Mouse (Mus musculus) midbrain, embryonic 15.5 days (tissue): ENCODE data around the gene Cd86. TPM values are rescaled to one million over a fixed set of nuclear protein-coding genes. Genes with fewer than 3 reads are reported as not detected.

Source experiments
- ATAC-seq: fragments of 200-750 bp; cut with Nextera tagmentation; replicated peaks from 2 replicates; pipeline ENCODE4 v1.8.0; 2017; ENCODE audit warnings: moderate TSS enrichment
- H3K27ac ChIP-seq: fragments of 300-500 bp; sonication (generic); 2 replicates; pipeline ENCODE4 v1.5.1; 2015; ENCODE audit warnings: mild to moderate bottlenecking, inconsistent platforms
- H3K27me3 ChIP-seq: fragments of 300-500 bp; sonication (generic); replicated peaks from 2 replicates; pipeline ENCODE4 v1.6.1; 2015; ENCODE audit warnings: inconsistent platforms
- H3K36me3 ChIP-seq: fragments of 300-500 bp; sonication (generic); replicated peaks from 2 replicates; pipeline ENCODE4 v1.6.1; 2015; ENCODE audit warnings: inconsistent platforms
- H3K4me1 ChIP-seq: fragments of 300-500 bp; sonication (generic); 2 replicates; pipeline ENCODE4 v1.6.1; 2015; ENCODE audit warnings: inconsistent platforms
- H3K4me2 ChIP-seq: fragments of 300-500 bp; sonication (generic); 2 replicates; pipeline ENCODE4 v1.6.1; 2015; ENCODE audit warnings: inconsistent platforms, mild to moderate bottlenecking, moderate library complexity
- H3K4me3 ChIP-seq: fragments of 300-500 bp; sonication (generic); 2 replicates; pipeline ENCODE4 v1.5.1; 2015; ENCODE audit warnings: mild to moderate bottlenecking, inconsistent platforms
- H3K9ac ChIP-seq: fragments of 300-500 bp; sonication (generic); 2 replicates; pipeline ENCODE4 v1.6.1; 2015; ENCODE audit warnings: mild to moderate bottlenecking, inconsistent platforms
- H3K9me3 ChIP-seq: fragments of 300-500 bp; sonication (generic); 2 replicates; pipeline ENCODE4 v1.6.1; 2016; ENCODE audit warnings: inconsistent platforms
- WGBS: fragments of 180-500 bp; shearing (Covaris S2); methylation state at CpG from one replicate; pipeline ENCODE4 v1.1.7; 2015; ENCODE audit warnings: mixed read lengths; 5-methylcytosine and 5-hydroxymethylcytosine counted together
- polyA plus RNA-seq: library from polyadenylated mRNA; unstranded; fragments of >200 nt; fragmentation: Nextera tagmentation; extraction: Ambion mirVana; gene quantifications from 2 replicates; pipeline ENCODE4 v1.2.1, GENCODE M21; 2015

The Cd86 gene
- polyA plus RNA-seq, 1 experiment from 2014 or later = 2.1 TPM

- no peaks in the 10 kb centered on the region for H3K4me1 ChIP-seq
- ATAC-seq = no peak
- no peak overlapping the region for H3K4me3 ChIP-seq
- H3K36me3 ChIP-seq = no peaks in the 10 kb centered on the region
- no peak overlapping the region for H3K9ac ChIP-seq
- 54% methylated on average over 6 of the region's 6 CpGs for WGBS
- H3K9me3 ChIP-seq = no peaks in the 10 kb centered on the region
- no peak overlapping the region for H3K27ac ChIP-seq
- H3K4me2 ChIP-seq = no peak overlapping the region
- H3K27me3 ChIP-seq = no peaks in the 10 kb centered on the region
Measured at GRCm38 (mm10) chr16:36651174-36651766, 14.6 kb downstream of the Cd86 start.

- H3K9me3 ChIP-seq = no peaks in the 10 kb centered on the region
- no peaks in the 10 kb centered on the region for H3K36me3 ChIP-seq
- no peaks in the 10 kb centered on the region for H3K27me3 ChIP-seq
- H3K4me3 ChIP-seq = no peak overlapping the region
- ATAC-seq = no peak
- H3K4me1 ChIP-seq = no peaks in the 10 kb centered on the region
- WGBS = 88% methylated on average over 4 of the region's 4 CpGs
- H3K4me2 ChIP-seq = no peak overlapping the region
- H3K27ac ChIP-seq = no peak overlapping the region
- no peak overlapping the region for H3K9ac ChIP-seq
Measured at GRCm38 (mm10) chr16:36650511-36650910, 15.4 kb downstream of the Cd86 start.

- H3K4me3 ChIP-seq = no peak overlapping the region
- H3K4me1 ChIP-seq = no peaks in the 10 kb centered on the region
- H3K9me3 ChIP-seq = no peaks in the 10 kb centered on the region
- no peaks in the 10 kb centered on the region for H3K36me3 ChIP-seq
- H3K4me2 ChIP-seq = no peak overlapping the region
- no peaks in the 10 kb centered on the region for H3K27me3 ChIP-seq
- WGBS = 27% methylated on average over 3 of the region's 3 CpGs
- H3K9ac ChIP-seq = no peak overlapping the region
- no peak overlapping the region for H3K27ac ChIP-seq
- ATAC-seq = no peak
Measured at GRCm38 (mm10) chr16:36649304-36649703, 16.6 kb downstream of the Cd86 start.

GRCm38 (mm10) chr16:36645124-36645523, 20.8 kb downstream of the Cd86 start:
- H3K36me3 ChIP-seq = no peaks in the 10 kb centered on the region
- no peaks in the 10 kb centered on the region for H3K27me3 ChIP-seq
- no peak overlapping the region for H3K9ac ChIP-seq
- no peak overlapping the region for H3K4me3 ChIP-seq
- H3K27ac ChIP-seq = no peak overlapping the region
- no peaks in the 10 kb centered on the region for H3K4me1 ChIP-seq
- H3K4me2 ChIP-seq = no peak overlapping the region
- ATAC-seq = no peak
- 93% methylated on average over 6 of the region's 6 CpGs for WGBS
- H3K9me3 ChIP-seq = no peaks in the 10 kb centered on the region

- no peaks in the 10 kb centered on the region for H3K36me3 ChIP-seq
- no peaks in the 10 kb centered on the region for H3K9me3 ChIP-seq
- H3K27me3 ChIP-seq = no peaks in the 10 kb centered on the region
- H3K9ac ChIP-seq = no peak overlapping the region
- no peak for ATAC-seq
- no peak overlapping the region for H3K27ac ChIP-seq
- H3K4me1 ChIP-seq = no peaks in the 10 kb centered on the region
- no peak overlapping the region for H3K4me3 ChIP-seq
- no peak overlapping the region for H3K4me2 ChIP-seq
- 86% methylated on average over 5 of the region's 5 CpGs for WGBS
Measured at GRCm38 (mm10) chr16:36642696-36643046, 23.2 kb downstream of the Cd86 start.

GRCm38 (mm10) chr16:36641830-36642695, 23.8 kb downstream of the Cd86 start:
- H3K9ac ChIP-seq = no peak overlapping the region
- H3K4me1 ChIP-seq = no peaks in the 10 kb centered on the region
- H3K27me3 ChIP-seq = no peaks in the 10 kb centered on the region
- 88% methylated on average over 14 of the region's 14 CpGs for WGBS
- no peak overlapping the region for H3K4me2 ChIP-seq
- ATAC-seq = no peak
- no peak overlapping the region for H3K27ac ChIP-seq
- no peak overlapping the region for H3K4me3 ChIP-seq
- no peaks in the 10 kb centered on the region for H3K9me3 ChIP-seq
- H3K36me3 ChIP-seq = no peaks in the 10 kb centered on the region

- WGBS = 67% methylated on average over 5 of the region's 5 CpGs
- Histone ChIP-seq H3K9ac (no peak overlapping the region), H3K4me2 (no peak overlapping the region), H3K36me3 (no peaks in the 10 kb centered on the region), H3K4me1 (no peaks in the 10 kb centered on the region), H3K27ac (no peak overlapping the region), H3K9me3 (no peaks in the 10 kb centered on the region), H3K4me3 (no peak overlapping the region), H3K27me3 (no peaks in the 10 kb centered on the region)
- ATAC-seq = no peak
Measured at GRCm38 (mm10) chr16:36640993-36641392, 24.9 kb downstream of the Cd86 start.

- Histone ChIP-seq H3K4me2 (no peak overlapping the region), H3K36me3 (no peaks in the 10 kb centered on the region), H3K27me3 (no peaks in the 10 kb centered on the region), H3K9ac (no peak overlapping the region), H3K9me3 (no peaks in the 10 kb centered on the region), H3K27ac (no peak overlapping the region), H3K4me3 (no peak overlapping the region), H3K4me1 (no peaks in the 10 kb centered on the region)
- WGBS = 91% methylated on average over 16 of the region's 16 CpGs
- ATAC-seq = no peak
Measured at GRCm38 (mm10) chr16:36639812-36640504, 25.9 kb downstream of the Cd86 start.

- H3K27me3 ChIP-seq = no peaks in the 10 kb centered on the region
- H3K4me1 ChIP-seq = no peaks in the 10 kb centered on the region
- 73% methylated on average over 4 of the region's 4 CpGs for WGBS
- no peak overlapping the region for H3K4me2 ChIP-seq
- no peaks in the 10 kb centered on the region for H3K9me3 ChIP-seq
- H3K9ac ChIP-seq = no peak overlapping the region
- H3K27ac ChIP-seq = no peak overlapping the region
- ATAC-seq = no peak
- no peak overlapping the region for H3K4me3 ChIP-seq
- H3K36me3 ChIP-seq = no peaks in the 10 kb centered on the region
Measured at GRCm38 (mm10) chr16:36636800-36637199, 29.1 kb downstream of the Cd86 start.

GRCm38 (mm10) chr16:36634971-36635710, 30.7 kb downstream of the Cd86 start:
- H3K9me3 ChIP-seq = no peaks in the 10 kb centered on the region
- H3K27ac ChIP-seq = no peak overlapping the region
- WGBS = 86% methylated on average over 23 of the region's 23 CpGs
- H3K4me1 ChIP-seq = no peaks in the 10 kb centered on the region
- no peak overlapping the region for H3K4me2 ChIP-seq
- ATAC-seq = no peak
- H3K36me3 ChIP-seq = no peaks in the 10 kb centered on the region
- no peak overlapping the region for H3K9ac ChIP-seq
- H3K27me3 ChIP-seq = no peaks in the 10 kb centered on the region
- H3K4me3 ChIP-seq = no peak overlapping the region

- H3K4me3 ChIP-seq = no peak overlapping the region
- no peak overlapping the region for H3K4me2 ChIP-seq
- 93% methylated on average over 2 of the region's 2 CpGs for WGBS
- no peak for ATAC-seq
- no peaks in the 10 kb centered on the region for H3K9me3 ChIP-seq
- no peak overlapping the region for H3K9ac ChIP-seq
- no peaks in the 10 kb centered on the region for H3K27me3 ChIP-seq
- no peaks in the 10 kb centered on the region for H3K36me3 ChIP-seq
- no peaks in the 10 kb centered on the region for H3K4me1 ChIP-seq
- H3K27ac ChIP-seq = no peak overlapping the region
Measured at GRCm38 (mm10) chr16:36634421-36634820, 31.5 kb downstream of the Cd86 start.

GRCm38 (mm10) chr16:36632229-36632628, 33.7 kb downstream of the Cd86 start:
- H3K4me3 ChIP-seq = no peak overlapping the region
- 95% methylated on average over 8 of the region's 8 CpGs for WGBS
- no peak overlapping the region for H3K4me2 ChIP-seq

More at GRCm38 (mm10) chr16:36632229-36632628, 33.7 kb downstream of the Cd86 start:
- no peaks in the 10 kb centered on the region for H3K27me3 ChIP-seq
- no peaks in the 10 kb centered on the region for H3K36me3 ChIP-seq
- no peak for ATAC-seq
- H3K27ac ChIP-seq = no peak overlapping the region
- no peak overlapping the region for H3K9ac ChIP-seq
- no peaks in the 10 kb centered on the region for H3K4me1 ChIP-seq
- no peaks in the 10 kb centered on the region for H3K9me3 ChIP-seq
